Mouse (Mus musculus) stomach, postnatal 0 days (tissue): ENCODE data around the gene Fam170b.

Experiments
- CTCF ChIP-seq: IDR thresholded peaks from 2 replicates; pipeline ENCODE4 v1.5.1; 2016; ENCODE audit warnings: antibody characterized with exemption, low read depth, mild to moderate bottlenecking, moderate library complexity
- EP300 ChIP-seq: optimal IDR thresholded peaks from 2 replicates; pipeline ENCODE3; 2016; ENCODE audit warnings: antibody characterized with exemption

DNA sequence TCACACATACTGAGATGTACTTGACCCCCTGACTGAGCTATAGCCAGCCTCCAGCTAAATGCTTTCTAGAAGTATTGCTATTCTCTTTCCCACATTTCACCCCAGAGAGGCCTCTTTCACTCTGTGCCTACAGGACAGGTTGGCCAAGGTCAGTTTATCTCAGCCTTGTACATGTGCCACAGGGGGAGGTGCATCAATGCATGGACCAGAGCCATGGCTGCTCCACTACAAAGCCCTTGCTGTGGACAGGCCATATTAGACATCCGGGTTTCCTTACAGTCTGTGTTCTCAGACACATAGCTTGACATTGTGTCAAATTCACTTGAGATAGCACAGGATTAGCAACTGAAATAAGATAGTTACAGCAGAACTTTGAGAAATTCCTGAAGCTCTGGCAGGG is 47.9 kb downstream of the Fam170b start:
- no peak for TF ChIP-seq CTCF
- TF ChIP-seq EP300: no peak
